Mouse (Mus musculus) adrenal gland, adult 18-20 months (tissue): ENCODE data around the gene Slc9a1. TPM values are rescaled to one million over a fixed set of nuclear protein-coding genes. Genes with fewer than 3 reads are reported as not detected.

Experiments used
- DNase-seq, 2 experiments: peaks; one replicate each; pipeline ENCODE4 v3.0.0; 2021 to 2022; ENCODE audit warnings: low spot score in 2 of 2
- microRNA-seq, 2 experiments: library from miRNA; unstranded; fragments of <30 nt; microRNA quantifications; one replicate each; pipeline ENCODE4 v1.2.0; 2021; ENCODE audit warnings: borderline number of aligned reads in 2 of 2
- total RNA-seq, 2 experiments: library from RNA; stranded (reverse); gene quantifications; 1 replicate in 1 of 2; 2 replicates in 1 of 2; pipeline ENCODE4 v1.2.3; 2021

Slc9a1 gene
- total RNA-seq, 2 experiments from 2014 or later: 44.5 to 55.0 TPM

DNA sequence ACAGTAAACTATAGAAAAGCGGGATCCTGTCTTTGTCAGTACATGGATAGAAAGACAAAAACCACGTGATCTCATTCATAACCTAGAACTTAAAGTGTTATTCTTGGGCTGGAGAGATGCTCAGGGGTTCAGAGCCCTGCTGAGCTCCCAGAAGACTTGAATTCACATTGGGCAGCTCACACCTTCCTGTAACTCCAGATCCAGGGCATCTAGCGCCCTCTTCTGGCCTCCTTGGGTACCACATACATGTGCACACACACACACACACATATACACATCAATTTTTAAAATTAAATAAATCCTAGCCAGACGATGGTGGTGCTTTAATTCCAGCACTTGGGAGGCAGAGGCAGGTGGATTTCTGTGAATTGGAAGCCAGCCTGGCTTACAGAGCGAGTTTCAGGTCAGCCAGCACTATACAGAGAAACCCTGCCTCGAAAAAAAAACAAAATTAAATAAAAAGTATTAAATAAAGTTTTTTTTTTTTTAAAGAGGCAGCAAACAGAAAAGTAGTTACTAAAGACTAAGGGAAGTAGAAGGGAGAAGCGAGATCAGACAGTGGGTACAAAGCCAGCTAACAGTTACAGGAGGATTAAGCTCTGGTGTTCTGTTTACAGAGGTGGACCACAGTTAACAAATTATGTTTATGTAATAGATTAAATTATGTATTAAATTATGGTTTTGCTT lies 101.8 kb downstream of the Slc9a1 start:
- no peak for DNase-seq

Small RNAs within 50 kb of the gene (microRNA-seq; reads per million reads assigned to microRNA genes)
- 13.7 to 14.7 reads per million in 2 experiments for gene Mir5122

Other genes with a start within 250 kb of the Slc9a1 start
- 100 to 1,000 TPM in 1 of 2 experiments, 10 to 100 TPM in 1; 97.5 to 102 TPM for gene Wasf2, start 239.2 kb upstream of the Slc9a1 start, total RNA-seq
- gene Cd164l2, start 157.6 kb upstream of the Slc9a1 start, total RNA-seq: 1 to 10 TPM; 1.1 to 2.6 TPM
- gene Gpr3, start 157.2 kb upstream of the Slc9a1 start, total RNA-seq: 1 to 10 TPM in 1 of 2 experiments, under 1 TPM in 1; 0.26 to 1.2 TPM
- gene Map3k6, start 128.9 kb upstream of the Slc9a1 start, total RNA-seq: 10 to 100 TPM; 30.7 to 34.2 TPM
- gene Sytl1, start 106.6 kb upstream of the Slc9a1 start, total RNA-seq: 1 to 10 TPM; 1.2 to 1.5 TPM
- 10 to 100 TPM; 55.5 to 61.6 TPM for gene Tmem222, start 91.9 kb upstream of the Slc9a1 start, total RNA-seq
- 10 to 100 TPM; 57.6 to 63.6 TPM for gene Wdtc1, start 16.2 kb upstream of the Slc9a1 start, total RNA-seq
- 1 to 10 TPM; 2.0 to 4.6 TPM for gene Tent5b, start 110.4 kb downstream of the Slc9a1 start, total RNA-seq
- 1 to 10 TPM; 4.4 to 5.3 TPM for gene Trnp1, start 128.8 kb downstream of the Slc9a1 start, total RNA-seq
- under 1 TPM; 0.42 to 0.99 TPM for gene Kdf1, start 149.3 kb downstream of the Slc9a1 start, total RNA-seq
- gene Nudc, start 176.3 kb downstream of the Slc9a1 start, total RNA-seq: 100 to 1,000 TPM; 148 to 172 TPM
- gene Nr0b2, start 183.7 kb downstream of the Slc9a1 start, total RNA-seq: 10 to 100 TPM; 48.6 to 60.7 TPM
- gene Gpatch3, start 205.0 kb downstream of the Slc9a1 start, total RNA-seq: 1 to 10 TPM; 5.7 to 7.2 TPM
- 10 to 100 TPM; 16.2 to 16.4 TPM for gene Gpn2, start 214.7 kb downstream of the Slc9a1 start, total RNA-seq
- gene Sfn, start 232.5 kb downstream of the Slc9a1 start, total RNA-seq: 1 to 10 TPM; 1.4 to 1.9 TPM